Mouse (Mus musculus): Measurements from ENCODE around the gene Kif11. TPM values are rescaled to one million over a fixed set of nuclear protein-coding genes. Genes with fewer than 3 reads are reported as not detected.

Kif11 gene
- total RNA-seq, 2 experiments from 2014 or later = 71.5 to 144 TPM

- peak; percentile 15; the same call in 1 of the 2 replicates for ATAC-seq (replicated peaks; ENCODE audit: low FRiP score, low TSS enrichment, poor library complexity, severe bottlenecking)
Observed at GRCm38 (mm10) chr19:37374941-37375754, 1.1 kb upstream of the Kif11 start.

- no peak for ATAC-seq (replicated peaks; ENCODE audit: low FRiP score, low TSS enrichment, poor library complexity, severe bottlenecking)
Observed at GRCm38 (mm10) chr19:37376841-37377240, 638 bp downstream of the Kif11 start.

DNA sequence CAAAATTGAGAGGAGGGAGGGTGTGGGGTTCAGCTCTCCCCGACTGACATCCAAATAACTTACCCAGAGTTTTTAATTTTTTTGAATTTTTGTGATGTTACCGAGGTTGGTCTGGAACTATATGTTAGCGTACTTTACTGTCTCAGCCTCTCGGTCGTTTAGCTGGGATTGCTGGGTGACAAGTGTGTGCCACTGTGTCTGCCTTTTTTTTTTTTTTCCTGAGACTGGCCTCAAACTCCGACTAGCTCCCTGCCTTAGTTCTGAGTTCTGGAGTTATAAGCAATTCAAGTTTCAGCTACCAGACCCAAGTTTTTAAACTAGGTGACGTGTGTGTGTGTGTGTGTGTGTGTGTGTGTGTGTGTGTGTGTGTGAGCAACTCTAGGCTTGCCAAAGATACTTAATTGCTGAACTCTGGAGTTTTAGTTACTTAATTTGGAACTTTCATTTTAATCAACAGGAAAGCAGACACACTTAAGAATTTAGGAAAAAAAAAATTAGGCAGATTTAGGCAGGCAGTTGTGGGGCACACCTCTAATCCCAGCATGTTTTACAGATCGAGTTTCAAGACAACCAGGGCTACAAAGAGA, 1.3 kb downstream of the Kif11 start:
- no peak for ATAC-seq (replicated peaks; ENCODE audit: low FRiP score, low TSS enrichment, poor library complexity, severe bottlenecking)

DNA sequence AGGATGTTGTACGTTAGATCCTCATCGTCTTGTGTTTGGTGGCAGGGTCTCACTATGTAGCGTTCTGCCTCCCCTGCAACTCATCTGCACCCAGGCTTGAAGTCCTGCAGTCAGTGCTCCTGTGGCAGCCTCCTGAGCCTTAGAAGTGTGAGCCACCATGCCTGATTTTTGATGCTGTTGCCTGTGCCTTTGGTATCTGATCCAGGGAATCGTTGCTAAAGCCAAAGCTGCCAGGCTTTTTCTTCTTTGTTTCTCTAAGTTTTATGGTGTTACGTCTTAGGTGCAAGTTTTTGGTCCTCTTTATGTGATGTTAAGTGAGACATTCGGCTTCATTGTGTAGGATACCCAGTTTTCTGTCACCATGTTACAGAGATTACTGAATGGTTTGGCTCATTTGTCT, 2.6 kb downstream of the Kif11 start:
- no peak for ATAC-seq (replicated peaks; ENCODE audit: low FRiP score, low TSS enrichment, poor library complexity, severe bottlenecking)

- no peak for ATAC-seq (replicated peaks; ENCODE audit: low FRiP score, low TSS enrichment, poor library complexity, severe bottlenecking)
Observed at GRCm38 (mm10) chr19:37386126-37386525, 9.9 kb downstream of the Kif11 start.

DNA sequence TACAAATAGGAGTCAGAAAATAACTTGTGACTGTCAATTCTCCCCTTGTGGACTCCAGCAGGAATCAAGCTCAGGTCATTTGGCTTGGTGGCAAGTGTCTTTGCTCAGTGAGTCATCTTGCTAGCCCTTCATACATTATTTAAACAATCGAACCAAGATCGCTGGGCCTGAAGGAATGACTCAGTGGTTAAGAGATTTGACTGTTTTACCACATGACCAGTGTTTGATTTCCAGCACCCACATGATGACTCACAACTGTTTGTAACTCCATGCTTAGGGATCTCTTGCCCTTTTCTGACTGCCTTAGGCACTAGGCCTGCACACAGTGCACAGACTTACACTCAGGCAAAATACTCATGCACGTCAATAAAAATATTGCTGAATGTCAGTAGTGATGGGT, 15.7 kb downstream of the Kif11 start:
- ATAC-seq (replicated peaks; ENCODE audit: low FRiP score, low TSS enrichment, poor library complexity, severe bottlenecking) = no peak

- ATAC-seq (replicated peaks; ENCODE audit: low FRiP score, low TSS enrichment, poor library complexity, severe bottlenecking) = no peak
Observed at GRCm38 (mm10) chr19:37396279-37396678, 20.1 kb downstream of the Kif11 start.

DNA sequence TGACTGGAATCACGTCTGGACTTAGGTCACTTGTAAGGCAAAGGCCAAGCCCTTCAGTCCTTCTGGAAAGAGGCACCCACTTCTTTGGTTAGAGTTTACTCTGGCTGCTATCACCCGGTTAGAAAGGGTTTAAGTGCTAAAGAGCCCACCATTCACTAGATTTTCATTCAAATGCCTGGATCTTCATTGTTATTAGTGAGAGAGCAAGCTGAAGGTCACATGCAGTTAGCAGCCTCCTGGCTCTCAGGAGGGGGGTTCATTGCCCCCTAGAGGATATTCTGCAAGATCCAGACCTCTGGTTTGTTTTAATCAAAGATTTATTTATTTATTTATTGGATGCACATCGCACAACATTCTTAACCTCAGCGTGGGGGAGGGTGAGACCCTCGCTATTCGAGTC, 24.7 kb downstream of the Kif11 start:
- no peak for ATAC-seq (replicated peaks; ENCODE audit: low FRiP score, low TSS enrichment, poor library complexity, severe bottlenecking)

- ATAC-seq (replicated peaks; ENCODE audit: low FRiP score, low TSS enrichment, poor library complexity, severe bottlenecking) = peak; percentile 82
Observed at GRCm38 (mm10) chr19:37418294-37418693, 42.1 kb downstream of the Kif11 start.

DNA sequence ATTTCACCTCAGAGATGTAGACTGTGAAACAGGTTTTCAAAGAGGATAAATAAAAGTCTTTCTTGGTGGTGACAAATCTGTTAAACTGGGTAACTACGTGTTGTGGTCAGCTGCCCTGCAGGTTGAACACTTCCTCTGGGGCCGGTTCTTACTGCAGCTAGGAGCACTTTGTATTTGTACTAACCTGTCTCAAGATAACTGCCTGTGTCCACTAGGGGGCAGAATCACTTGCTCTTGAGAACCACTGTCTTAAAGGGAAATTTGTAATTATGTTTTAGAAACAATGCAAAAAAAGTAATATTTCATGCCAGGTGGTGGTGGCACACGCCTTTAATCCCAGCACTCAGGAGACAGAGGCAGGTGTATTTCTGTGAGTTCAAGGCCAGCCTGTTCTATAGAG, 43.4 kb downstream of the Kif11 start:
- peak; percentile 67 for ATAC-seq (replicated peaks; ENCODE audit: low FRiP score, low TSS enrichment, poor library complexity, severe bottlenecking)

DNA sequence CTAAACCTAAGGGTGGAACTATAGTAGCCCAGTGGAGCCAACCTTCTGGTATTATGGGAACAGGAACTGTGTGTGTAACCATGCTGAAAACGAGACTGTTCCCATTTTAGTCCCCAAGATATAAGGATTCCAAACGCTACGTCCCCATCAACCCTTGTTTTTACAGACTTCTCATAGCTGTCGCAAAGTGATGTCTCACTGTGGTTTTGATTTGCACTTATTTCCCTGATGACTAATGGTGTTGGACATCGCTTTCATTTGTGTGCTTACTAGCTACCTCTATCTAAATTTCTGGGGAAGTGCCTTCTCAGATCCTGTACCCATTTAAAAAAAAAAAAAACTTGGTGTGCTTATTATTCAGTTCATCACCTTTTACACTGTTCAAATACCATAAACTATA, 52.4 kb downstream of the Kif11 start:
- no peak for ATAC-seq (replicated peaks; ENCODE audit: low FRiP score, low TSS enrichment, poor library complexity, severe bottlenecking)

- ATAC-seq (replicated peaks; ENCODE audit: low FRiP score, low TSS enrichment, poor library complexity, severe bottlenecking) = no peak
Observed at GRCm38 (mm10) chr19:37431139-37431756, 55.0 kb downstream of the Kif11 start.

DNA sequence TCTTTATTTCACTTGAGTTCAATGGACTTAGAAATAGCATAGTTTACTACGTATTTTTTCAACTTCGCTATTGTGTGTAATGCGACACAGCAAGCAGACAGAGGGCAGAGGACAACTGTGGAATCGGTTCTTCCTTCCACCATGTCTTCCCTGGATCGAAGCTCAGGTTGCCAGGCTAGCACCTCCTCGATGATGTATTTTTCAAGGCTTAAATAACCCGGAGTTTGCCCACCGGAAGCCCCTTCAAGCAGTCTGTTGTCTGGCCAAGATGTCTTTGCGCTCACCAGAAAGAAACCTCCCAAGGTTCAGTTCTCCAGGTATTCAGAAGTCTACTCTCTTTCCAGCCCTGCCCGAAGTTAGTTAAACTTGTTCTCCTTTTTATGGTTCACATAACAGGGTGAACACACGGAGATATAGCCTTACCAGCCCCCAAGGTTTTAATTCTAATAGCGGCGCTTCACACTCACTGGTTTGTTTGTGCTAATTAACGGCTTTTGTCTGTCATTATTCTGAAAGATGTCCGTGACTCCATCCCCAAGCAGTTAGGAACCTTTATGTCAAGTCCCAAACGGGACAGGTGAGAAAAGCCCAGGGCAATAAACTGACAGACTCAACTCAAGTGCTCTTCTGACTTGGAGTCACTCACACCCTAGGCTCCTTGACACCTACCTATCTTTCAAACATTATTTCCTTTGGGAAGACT, 56.8 kb downstream of the Kif11 start:
- ATAC-seq (replicated peaks; ENCODE audit: low FRiP score, low TSS enrichment, poor library complexity, severe bottlenecking) = no peak

- 0 out of 2 replicates have a peak, but pooled peaks have one; percentile 0 for ATAC-seq (replicated peaks; ENCODE audit: low FRiP score, low TSS enrichment, poor library complexity, severe bottlenecking)
Observed at GRCm38 (mm10) chr19:37433895-37434262, 57.7 kb downstream of the Kif11 start.

DNA sequence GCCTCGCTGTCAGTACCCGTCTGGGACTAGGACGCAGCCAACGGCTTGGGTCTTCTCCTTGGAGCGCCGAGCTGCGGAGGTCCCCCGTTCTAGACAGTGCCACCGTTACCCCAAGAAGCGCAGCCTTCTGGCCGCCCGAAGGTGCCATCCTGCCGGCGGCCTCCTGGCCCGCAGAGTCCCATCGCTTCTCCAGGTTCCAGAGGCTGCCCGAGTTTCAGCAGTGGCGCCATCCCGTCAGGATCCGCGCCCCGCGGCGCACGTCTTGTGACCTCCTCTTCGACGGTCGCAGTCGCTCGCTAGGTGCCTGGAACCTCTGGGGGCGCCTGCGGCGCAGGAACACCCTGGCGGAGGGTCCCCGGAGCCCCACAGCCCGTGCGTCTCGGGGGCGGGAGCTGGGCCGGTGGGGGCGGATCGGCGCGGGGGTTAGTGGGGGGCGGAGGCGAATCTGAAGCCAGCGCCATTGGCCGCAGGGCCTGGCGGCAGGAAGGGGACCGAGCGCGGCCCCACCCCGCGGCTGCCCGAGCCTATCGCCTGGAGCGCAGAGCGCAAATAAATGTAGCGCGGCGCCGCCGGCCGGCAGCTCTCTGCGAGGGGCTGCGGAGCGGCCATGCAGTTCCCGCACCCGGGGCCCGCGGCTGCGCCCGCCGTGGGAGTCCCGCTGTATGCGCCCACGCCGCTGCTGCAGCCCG, 58.2 kb downstream of the Kif11 start, which contains the start of gene Hhex:
Hhex (plus strand) TSS at position 548 of the 689 bp plus-strand sequence.
- peak; percentile 34 for ATAC-seq (replicated peaks; ENCODE audit: low FRiP score, low TSS enrichment, poor library complexity, severe bottlenecking)

DNA sequence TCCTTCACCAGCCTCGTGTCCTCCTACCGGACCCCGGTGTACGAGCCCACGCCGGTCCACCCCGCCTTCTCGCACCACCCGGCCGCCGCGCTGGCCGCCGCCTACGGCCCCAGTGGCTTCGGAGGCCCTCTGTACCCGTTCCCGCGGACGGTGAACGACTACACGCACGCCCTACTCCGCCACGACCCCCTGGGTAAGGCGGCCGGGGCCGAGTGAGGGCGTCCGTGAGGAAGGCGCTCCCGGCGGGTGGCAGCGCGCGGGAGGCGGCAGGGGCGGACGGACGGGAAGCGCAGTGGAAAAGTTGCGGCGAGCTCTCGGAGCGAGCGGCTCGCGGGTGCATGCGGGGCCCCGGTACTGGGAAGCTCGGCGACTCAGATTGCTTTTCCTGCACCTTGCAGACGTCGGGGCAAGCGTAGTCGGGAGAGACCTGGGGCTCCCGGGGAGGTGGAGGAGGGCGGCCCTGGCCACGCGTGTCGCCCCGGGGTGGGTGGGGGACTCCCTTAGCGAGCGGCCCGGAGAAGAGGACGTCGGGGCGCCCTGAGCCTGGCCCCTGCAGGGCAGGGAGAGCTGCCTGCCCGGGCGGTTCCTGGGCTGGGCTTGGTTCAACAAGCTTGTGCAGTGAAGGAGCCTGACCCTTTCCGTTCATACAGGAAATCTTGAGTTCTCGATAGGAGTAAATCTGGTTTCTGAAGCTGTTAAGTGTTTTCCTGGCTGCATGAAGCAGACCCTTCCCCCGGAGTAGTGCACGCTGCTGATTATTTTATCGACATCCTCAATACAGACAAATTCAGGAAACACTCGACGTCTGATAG, 59.0 kb downstream of the Kif11 start:
- peak; percentile 80 for ATAC-seq (replicated peaks; ENCODE audit: low FRiP score, low TSS enrichment, poor library complexity, severe bottlenecking)

GRCm38 (mm10) chr19:37435853-37436174, 59.6 kb downstream of the Kif11 start:
- no peak for ATAC-seq (replicated peaks; ENCODE audit: low FRiP score, low TSS enrichment, poor library complexity, severe bottlenecking)

- no peak for ATAC-seq (replicated peaks; ENCODE audit: low FRiP score, low TSS enrichment, poor library complexity, severe bottlenecking)
Observed at GRCm38 (mm10) chr19:37436514-37437288, 60.5 kb downstream of the Kif11 start.

Data from megakaryocyte-erythroid progenitor cell, adult 5-6 weeks (primary cell).